Mouse (Mus musculus): ENCODE data around the gene Vmn1r3. TPM values are rescaled to one million over a fixed set of nuclear protein-coding genes. Genes with fewer than 3 reads are reported as not detected.

Gene Vmn1r3
- total and polyA plus RNA-seq, 3 experiments: 0.20 to 0.72 (median 0.28) TPM

Other genes with a start within 250 kb of the Vmn1r3 start
- gene Vmn1r2, start 18.0 kb downstream of the Vmn1r3 start, total RNA-seq (2021): not detected
- 0.18 and 0.20 TPM in 2 replicates for gene Vmn1r2, start 18.0 kb downstream of the Vmn1r3 start, polyA plus RNA-seq (2012; rRNA removed)

Data from adrenal gland, adult 2 months (tissue).